Mouse (Mus musculus): ENCODE results near the gene Ifna7.
"Not testable (repeated sequence)": the region's sequence is repeated elsewhere in the genome, so short reads cannot be mapped to it uniquely, and the experiment has no call there.

The Ifna7 gene

DNA sequence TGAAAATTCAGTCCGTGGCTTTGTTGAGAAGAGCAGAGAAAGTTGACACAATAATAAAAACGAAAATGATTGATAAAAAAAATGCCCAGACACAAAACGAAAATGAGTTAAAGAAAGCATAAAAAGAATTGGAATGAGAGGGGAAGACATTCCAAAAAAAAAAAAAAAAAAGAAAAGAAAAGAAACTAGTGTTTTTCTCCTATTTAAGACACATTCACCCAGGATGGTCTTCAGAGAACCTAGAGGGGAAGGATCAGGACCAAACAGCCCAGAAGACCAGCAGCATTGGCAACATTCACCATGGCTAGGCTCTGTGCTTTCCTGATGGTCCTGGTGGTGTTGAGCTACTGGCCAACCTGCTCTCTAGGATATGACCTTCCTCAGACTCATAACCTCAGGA, at the start of gene Ifna7:
Gene Ifna7, plus strand, starts transcription at position 301 of the 400 bp plus-strand sequence.
- in situ Hi-C loops (cut with MboI, MseI): no loop called here

DNA sequence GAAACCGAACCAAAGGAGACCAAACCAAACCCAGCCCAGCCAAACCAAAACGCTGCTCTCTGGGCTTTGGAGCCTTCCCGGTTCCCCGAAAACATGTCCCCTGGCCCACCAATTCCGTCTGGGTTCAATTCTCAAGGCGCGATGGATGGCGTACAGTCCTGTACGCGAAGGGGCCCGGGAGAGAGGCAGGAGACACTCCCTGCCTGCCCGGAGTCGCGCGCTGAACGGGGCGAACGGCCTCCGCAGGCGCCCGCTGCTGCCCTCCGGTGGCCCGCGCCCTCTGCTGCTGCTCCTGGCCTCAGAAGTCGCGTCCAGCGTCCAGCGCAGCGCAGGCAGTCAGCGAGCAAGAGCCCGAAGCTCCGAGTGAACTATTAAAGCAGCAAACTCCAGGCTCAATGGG, 42.5 kb upstream of the Ifna7 start, which contains the start of gene Gm13290:
Gene Gm13290, plus strand, starts transcription at position 301 of the 400 bp plus-strand sequence.
- in situ Hi-C loops (cut with MboI, MseI): not testable (repeated sequence)

DNA sequence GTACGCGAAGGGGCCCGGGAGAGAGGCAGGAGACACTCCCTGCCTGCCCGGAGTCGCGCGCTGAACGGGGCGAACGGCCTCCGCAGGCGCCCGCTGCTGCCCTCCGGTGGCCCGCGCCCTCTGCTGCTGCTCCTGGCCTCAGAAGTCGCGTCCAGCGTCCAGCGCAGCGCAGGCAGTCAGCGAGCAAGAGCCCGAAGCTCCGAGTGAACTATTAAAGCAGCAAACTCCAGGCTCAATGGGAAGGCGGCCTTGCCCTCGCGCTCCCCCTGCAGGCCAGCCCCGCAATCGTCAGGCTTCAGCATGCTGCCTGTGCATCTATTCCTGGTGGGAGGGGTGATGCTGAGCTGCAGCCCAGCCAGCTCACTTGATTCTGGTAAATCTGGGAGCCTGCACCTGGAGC, 39.4 kb upstream of the Ifna7 start, which contains the start of gene Gm13289:
Gene Gm13289, plus strand, starts transcription at position 301 of the 400 bp plus-strand sequence.
- in situ Hi-C loops (cut with MboI, MseI): loop anchor here (25.0 kb wide), 1 partner anchor 764 kb away; no protein-coding TSS in a partner anchor

DNA sequence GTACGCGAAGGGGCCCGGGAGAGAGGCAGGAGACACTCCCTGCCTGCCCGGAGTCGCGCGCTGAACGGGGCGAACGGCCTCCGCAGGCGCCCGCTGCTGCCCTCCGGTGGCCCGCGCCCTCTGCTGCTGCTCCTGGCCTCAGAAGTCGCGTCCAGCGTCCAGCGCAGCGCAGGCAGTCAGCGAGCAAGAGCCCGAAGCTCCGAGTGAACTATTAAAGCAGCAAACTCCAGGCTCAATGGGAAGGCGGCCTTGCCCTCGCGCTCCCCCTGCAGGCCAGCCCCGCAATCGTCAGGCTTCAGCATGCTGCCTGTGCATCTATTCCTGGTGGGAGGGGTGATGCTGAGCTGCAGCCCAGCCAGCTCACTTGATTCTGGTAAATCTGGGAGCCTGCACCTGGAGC, 36.5 kb upstream of the Ifna7 start, which contains the start of gene Gm13272:
Gene Gm13272, plus strand, starts transcription at position 301 of the 400 bp plus-strand sequence.
- in situ Hi-C loops (cut with MboI, MseI): loop anchor here (25.0 kb wide), 1 partner anchor 767 kb away; no protein-coding TSS in a partner anchor

DNA sequence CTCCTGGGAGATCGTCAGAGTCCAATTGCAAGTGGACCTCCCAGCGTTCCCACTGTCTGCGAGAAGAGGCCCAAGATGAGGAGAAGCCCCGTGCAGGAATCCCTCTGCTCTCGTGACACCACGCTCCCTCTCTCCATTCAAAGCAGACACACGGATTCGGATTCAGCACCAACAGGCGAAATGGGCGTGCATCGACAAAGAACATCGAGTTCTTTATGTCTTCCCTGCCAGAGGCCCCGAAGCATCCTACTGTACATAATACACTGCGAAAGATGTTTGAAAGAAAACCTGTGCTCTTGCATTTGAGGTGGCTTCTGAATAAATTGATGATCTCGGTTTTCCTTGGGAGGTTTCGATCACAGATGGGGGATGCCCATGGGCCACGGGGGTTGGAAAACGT, 35.7 kb upstream of the Ifna7 start:
- in situ Hi-C loops (cut with MboI, MseI): loop anchor here (25.0 kb wide), 1 partner anchor 768 kb away; no protein-coding TSS in a partner anchor

DNA sequence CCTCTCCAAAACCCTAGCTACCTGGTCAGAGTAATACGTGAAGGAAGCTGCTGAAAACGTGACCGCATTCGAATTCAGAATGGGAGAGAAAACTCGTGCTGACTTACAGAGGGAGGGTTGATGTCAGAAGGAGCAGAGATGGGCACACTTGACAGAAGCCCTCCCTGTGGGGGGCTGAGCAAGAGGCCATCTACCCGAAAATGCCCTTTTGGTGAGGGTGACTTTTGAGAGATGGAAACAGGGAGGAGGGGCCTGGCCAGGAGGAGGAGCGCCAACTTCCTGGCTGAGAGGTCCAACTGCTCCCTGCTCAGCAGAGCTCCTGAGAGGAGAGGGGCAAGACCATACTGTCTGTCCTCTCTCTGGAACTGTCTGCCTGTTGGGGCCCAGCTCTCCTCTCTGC, 34.2 kb upstream of the Ifna7 start, which contains the start of gene Ifnz:
Gene Ifnz, plus strand, starts transcription at position 301 of the 400 bp plus-strand sequence.
- in situ Hi-C loops (cut with MboI, MseI): loop anchor here (25.0 kb wide), 1 partner anchor 770 kb away; no protein-coding TSS in a partner anchor

DNA sequence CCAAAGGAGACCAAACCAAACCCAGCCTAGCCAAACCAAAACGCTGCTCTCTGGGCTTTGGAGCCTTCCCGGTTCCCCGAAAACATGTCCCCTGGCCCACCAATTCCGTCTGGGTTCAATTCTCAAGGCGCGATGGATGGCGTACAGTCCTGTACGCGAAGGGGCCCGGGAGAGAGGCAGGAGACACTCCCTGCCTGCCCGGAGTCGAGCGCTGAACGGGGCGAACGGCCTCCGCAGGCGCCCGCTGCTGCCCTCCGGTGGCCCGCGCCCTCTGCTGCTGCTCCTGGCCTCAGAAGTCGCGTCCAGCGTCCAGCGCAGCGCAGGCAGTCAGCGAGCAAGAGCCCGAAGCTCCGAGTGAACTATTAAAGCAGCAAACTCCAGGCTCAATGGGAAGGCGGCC, 33.7 kb upstream of the Ifna7 start:
- in situ Hi-C loops (cut with MboI, MseI): loop anchor here (25.0 kb wide), 1 partner anchor 770 kb away; no protein-coding TSS in a partner anchor

DNA sequence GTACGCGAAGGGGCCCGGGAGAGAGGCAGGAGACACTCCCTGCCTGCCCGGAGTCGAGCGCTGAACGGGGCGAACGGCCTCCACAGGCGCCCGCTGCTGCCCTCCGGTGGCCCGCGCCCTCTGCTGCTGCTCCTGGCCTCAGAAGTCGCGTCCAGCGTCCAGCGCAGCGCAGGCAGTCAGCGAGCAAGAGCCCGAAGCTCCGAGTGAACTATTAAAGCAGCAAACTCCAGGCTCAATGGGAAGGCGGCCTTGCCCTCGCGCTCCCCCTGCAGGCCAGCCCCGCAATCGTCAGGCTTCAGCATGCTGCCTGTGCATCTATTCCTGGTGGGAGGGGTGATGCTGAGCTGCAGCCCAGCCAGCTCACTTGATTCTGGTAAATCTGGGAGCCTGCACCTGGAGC, 30.6 kb upstream of the Ifna7 start, which contains the start of gene Gm13276:
Gene Gm13276, plus strand, starts transcription at position 301 of the 400 bp plus-strand sequence.
- in situ Hi-C loops (cut with MboI, MseI): loop anchor here (5.0 to 25.0 kb wide), 2 partner anchors 33 to 773 kb away; partner anchors contain the start of gene Gm13271

DNA sequence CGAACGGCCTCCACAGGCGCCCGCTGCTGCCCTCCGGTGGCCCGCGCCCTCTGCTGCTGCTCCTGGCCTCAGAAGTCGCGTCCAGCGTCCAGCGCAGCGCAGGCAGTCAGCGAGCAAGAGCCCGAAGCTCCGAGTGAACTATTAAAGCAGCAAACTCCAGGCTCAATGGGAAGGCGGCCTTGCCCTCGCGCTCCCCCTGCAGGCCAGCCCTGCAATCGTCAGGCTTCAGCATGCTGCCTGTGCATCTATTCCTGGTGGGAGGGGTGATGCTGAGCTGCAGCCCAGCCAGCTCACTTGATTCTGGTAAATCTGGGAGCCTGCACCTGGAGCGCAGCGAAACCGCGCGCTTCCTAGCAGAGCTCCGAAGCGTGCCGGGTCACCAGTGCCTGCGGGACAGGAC, 27.6 kb upstream of the Ifna7 start, which contains the start of gene Gm13277:
Gene Gm13277, plus strand, starts transcription at position 231 of the 400 bp plus-strand sequence.
- in situ Hi-C loops (cut with MboI, MseI): loop anchor here (5.0 to 25.0 kb wide), 2 partner anchors 36 to 776 kb away; partner anchors contain the start of gene Gm13271

DNA sequence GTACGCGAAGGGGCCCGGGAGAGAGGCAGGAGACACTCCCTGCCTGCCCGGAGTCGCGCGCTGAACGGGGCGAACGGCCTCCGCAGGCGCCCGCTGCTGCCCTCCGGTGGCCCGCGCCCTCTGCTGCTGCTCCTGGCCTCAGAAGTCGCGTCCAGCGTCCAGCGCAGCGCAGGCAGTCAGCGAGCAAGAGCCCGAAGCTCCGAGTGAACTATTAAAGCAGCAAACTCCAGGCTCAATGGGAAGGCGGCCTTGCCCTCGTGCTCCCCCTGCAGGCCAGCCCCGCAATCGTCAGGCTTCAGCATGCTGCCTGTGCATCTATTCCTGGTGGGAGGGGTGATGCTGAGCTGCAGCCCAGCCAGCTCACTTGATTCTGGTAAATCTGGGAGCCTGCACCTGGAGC, 24.8 kb upstream of the Ifna7 start, which contains the start of gene Gm13278:
Gene Gm13278, plus strand, starts transcription at position 301 of the 400 bp plus-strand sequence.
- in situ Hi-C loops (cut with MboI, MseI): loop anchor here (25.0 kb wide), 1 partner anchor 779 kb away; no protein-coding TSS in a partner anchor

DNA sequence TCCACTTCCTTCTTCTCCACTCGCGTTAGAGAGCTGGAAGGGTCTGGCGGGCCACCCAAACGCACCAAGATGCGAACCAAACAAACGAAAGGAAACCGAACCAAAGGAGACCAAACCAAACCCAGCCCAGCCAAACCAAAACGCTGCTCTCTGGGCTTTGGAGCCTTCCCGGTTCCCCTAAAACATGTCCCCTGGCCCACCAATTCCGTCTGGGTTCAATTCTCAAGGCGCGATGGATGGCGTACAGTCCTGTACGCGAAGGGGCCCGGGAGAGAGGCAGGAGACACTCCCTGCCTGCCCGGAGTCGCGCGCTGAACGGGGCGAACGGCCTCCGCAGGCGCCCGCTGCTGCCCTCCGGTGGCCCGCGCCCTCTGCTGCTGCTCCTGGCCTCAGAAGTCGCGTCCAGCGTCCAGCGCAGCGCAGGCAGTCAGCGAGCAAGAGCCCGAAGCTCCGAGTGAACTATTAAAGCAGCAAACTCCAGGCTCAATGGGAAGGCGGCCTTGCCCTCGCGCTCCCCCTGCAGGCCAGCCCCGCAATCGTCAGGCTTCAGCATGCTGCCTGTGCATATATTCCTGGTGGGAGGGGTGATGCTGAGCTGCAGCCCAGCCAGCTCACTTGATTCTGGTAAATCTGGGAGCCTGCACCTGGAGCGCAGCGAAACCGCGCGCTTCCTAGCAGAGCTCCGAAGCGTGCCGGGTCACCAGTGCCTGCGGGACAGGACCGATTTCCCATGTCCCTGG, 21.9 kb upstream of the Ifna7 start, which contains the start of gene Gm13275:
Gene Gm13275, plus strand, starts transcription at position 552 of the 740 bp plus-strand sequence.
- in situ Hi-C loops (cut with MboI, MseI): loop anchor here (25.0 kb wide), 1 partner anchor 782 kb away; no protein-coding TSS in a partner anchor

DNA sequence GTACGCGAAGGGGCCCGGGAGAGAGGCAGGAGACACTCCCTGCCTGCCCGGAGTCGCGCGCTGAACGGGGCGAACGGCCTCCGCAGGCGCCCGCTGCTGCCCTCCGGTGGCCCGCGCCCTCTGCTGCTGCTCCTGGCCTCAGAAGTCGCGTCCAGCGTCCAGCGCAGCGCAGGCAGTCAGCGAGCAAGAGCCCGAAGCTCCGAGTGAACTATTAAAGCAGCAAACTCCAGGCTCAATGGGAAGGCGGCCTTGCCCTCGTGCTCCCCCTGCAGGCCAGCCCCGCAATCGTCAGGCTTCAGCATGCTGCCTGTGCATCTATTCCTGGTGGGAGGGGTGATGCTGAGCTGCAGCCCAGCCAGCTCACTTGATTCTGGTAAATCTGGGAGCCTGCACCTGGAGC, 18.9 kb upstream of the Ifna7 start, which contains the start of gene Gm13279:
Gene Gm13279, plus strand, starts transcription at position 301 of the 400 bp plus-strand sequence.
- in situ Hi-C loops (cut with MboI, MseI): loop anchor here (25.0 kb wide), 1 partner anchor 785 kb away; no protein-coding TSS in a partner anchor

DNA sequence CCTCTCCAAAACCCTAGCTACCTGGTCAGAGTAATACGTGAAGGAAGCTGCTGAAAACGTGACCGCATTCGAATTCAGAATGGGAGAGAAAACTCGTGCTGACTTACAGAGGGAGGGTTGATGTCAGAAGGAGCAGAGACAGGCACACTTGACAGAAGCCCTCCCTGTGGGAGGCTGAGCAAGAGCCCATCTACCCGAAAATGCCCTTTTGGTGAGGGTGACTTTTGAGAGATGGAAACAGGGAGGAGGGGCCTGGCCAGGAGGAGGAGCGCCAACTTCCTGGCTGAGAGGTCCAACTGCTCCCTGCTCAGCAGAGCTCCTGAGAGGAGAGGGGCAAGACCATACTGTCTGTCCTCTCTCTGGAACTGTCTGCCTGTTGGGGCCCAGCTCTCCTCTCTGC, 16.7 kb upstream of the Ifna7 start, which contains the start of gene Gm13285:
Gene Gm13285, plus strand, starts transcription at position 301 of the 400 bp plus-strand sequence.
- in situ Hi-C loops (cut with MboI, MseI): loop anchor here (25.0 kb wide), 1 partner anchor 787 kb away; no protein-coding TSS in a partner anchor

DNA sequence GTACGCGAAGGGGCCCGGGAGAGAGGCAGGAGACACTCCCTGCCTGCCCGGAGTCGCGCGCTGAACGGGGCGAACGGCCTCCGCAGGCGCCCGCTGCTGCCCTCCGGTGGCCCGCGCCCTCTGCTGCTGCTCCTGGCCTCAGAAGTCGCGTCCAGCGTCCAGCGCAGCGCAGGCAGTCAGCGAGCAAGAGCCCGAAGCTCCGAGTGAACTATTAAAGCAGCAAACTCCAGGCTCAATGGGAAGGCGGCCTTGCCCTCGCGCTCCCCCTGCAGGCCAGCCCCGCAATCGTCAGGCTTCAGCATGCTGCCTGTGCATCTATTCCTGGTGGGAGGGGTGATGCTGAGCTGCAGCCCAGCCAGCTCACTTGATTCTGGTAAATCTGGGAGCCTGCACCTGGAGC, 13.1 kb upstream of the Ifna7 start, which contains the start of gene Gm13287:
Gene Gm13287, plus strand, starts transcription at position 301 of the 400 bp plus-strand sequence.
- in situ Hi-C loops (cut with MboI, MseI): loop anchor here (10.0 kb wide), 1 partner anchor 62 kb away; no protein-coding TSS in a partner anchor

DNA sequence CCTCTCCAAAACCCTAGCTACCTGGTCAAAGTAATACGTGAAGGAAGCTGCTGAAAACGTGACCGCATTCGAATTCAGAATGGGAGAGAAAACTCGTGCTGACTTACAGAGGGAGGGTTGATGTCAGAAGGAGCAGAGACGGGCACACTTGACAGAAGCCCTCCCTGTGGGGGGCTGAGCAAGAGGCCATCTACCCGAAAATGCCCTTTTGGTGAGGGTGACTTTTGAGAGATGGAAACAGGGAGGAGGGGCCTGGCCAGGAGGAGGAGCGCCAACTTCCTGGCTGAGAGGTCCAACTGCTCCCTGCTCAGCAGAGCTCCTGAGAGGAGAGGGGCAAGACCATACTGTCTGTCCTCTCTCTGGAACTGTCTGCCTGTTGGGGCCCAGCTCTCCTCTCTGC, 10.8 kb upstream of the Ifna7 start, which contains the start of gene Gm13288:
Gene Gm13288, plus strand, starts transcription at position 301 of the 400 bp plus-strand sequence.
- in situ Hi-C loops (cut with MboI, MseI): loop anchor here (10.0 kb wide), 1 partner anchor 60 kb away; no protein-coding TSS in a partner anchor

DNA sequence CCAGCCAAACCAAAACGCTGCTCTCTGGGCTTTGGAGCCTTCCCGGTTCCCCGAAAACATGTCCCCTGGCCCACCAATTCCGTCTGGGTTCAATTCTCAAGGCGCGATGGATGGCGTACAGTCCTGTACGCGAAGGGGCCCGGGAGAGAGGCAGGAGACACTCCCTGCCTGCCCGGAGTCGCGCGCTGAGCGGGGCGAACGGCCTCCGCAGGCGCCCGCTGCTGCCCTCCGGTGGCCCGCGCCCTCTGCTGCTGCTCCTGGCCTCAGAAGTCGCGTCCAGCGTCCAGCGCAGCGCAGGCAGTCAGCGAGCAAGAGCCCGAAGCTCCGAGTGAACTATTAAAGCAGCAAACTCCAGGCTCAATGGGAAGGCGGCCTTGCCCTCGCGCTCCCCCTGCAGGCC, 10.3 kb upstream of the Ifna7 start:
- in situ Hi-C loops (cut with MboI, MseI): loop anchor here (10.0 kb wide), 1 partner anchor 59 kb away; no protein-coding TSS in a partner anchor

DNA sequence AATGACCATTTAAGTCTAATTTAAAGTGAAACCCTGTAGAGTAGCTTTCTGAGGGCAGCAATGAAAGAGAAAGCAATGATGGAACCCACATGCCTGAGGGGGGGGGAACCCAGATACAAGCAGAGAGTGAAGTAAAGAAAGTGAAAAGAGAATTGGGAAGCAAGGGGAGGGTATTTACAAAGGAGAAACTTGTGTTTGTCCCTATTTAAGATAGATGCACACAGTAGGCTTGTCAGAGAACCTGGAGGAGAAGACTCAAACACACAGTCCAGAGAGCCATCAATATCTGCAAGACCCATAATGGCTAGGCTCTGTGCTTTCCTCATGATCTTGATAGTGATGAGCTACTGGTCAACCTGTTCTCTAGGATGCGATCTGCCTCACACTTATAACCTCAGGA, 3.6 kb downstream of the Ifna7 start, which contains the start of gene Ifna11:
Gene Ifna11, plus strand, starts transcription at position 301 of the 400 bp plus-strand sequence.
- in situ Hi-C loops (cut with MboI, MseI): no loop called here

DNA sequence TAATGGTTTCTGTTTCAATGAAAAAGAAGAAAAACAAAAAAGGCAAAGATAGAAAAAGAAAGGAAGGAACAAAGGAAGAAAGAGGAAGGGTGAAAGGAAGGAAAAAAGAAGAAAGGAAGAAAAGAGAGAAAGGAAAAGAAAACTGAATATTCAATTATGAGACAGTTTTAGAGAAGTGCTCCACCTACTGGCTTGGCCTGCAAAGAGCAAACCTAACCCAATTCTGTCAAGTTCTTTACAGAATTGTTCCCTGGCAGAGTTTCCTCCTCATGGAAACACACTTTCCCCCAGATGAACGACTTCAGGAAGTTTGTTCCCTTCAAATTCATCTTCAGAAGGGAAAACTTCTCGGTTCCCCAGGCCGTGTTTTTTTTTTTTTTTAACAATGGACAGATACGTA, 7.0 kb downstream of the Ifna7 start:
- in situ Hi-C loops (cut with MboI, MseI): no loop called here

DNA sequence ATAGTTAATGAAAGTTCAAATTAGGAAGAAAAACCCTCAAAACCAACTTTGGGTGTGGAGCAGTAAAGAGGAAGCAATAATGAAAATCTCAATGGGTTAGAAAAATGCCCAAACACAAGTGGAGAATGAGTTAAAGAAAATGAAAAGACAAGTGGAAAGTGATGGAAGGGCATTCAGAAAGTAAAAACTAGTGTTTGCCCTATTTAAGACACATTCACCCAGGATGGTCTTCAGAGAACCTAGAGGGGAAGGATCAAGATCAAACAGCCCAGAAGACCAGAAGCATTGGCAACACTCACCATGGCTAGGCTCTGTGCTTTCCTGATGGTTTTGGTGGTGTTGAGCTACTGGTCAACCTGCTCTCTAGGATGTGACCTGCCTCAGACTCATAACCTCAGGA, 11.1 kb downstream of the Ifna7 start, which contains the start of gene Ifna6:
Gene Ifna6, plus strand, starts transcription at position 301 of the 400 bp plus-strand sequence.
- in situ Hi-C loops (cut with MboI, MseI): not testable (repeated sequence)

DNA sequence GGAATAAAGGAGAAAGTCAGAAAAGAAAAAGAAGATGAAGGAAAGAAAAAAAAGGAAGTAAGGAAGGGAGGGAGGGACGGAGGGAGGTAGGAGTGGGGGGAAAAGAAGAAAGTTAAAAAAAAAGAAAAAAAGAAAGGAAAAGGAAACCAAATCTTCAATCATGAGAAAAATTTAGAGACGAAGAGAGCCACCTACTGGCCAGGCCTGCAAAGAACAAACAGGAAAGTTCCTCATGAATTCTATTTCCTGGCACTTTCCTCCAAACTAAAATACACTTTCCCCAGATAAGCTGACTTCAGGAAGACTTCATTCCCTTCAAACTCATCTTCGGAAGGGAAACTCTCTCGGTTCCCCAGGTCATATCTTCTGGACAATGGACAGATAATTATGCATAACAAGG, 14.5 kb downstream of the Ifna7 start:
- in situ Hi-C loops (cut with MboI, MseI): no loop called here

DNA sequence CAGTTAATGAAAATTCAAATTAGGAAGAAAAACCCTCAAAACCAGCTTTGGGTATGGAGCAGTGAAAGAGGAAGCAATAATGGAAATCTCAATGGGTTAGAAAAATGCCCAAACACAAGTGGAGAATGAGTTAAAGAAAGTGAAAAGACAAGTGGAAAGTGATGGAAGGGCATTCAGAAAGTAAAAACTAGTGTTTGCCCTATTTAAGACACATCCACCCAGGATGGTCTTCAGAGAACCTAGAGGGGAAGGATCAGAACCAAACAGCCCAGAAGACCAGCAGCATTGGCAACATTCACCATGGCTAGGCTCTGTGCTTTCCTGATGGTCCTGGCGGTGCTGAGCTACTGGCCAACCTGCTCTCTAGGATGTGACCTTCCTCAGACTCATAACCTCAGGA, 19.2 kb downstream of the Ifna7 start, which contains the start of gene Ifna5:
Gene Ifna5, plus strand, starts transcription at position 301 of the 400 bp plus-strand sequence.
- in situ Hi-C loops (cut with MboI, MseI): not testable (repeated sequence)
